Mouse (Mus musculus): ENCODE results near the gene Ston2. TPM values are rescaled to one million over a fixed set of nuclear protein-coding genes. Genes with fewer than 3 reads are reported as not detected.

Ston2 gene
- polyA plus RNA-seq, 1 experiment from 2014 or later: 2.7 TPM

- no peak overlapping the region for H3K9ac ChIP-seq (ENCODE audit: low read depth, low read length)
- 89% methylated on average over 4 of the region's 4 CpGs for WGBS
- no peak overlapping the region for H3K4me2 ChIP-seq (replicated peaks; ENCODE audit: low read depth)
- H3K27ac ChIP-seq (ENCODE audit: low read depth, low read length): no peak overlapping the region
- H3K27me3 ChIP-seq (replicated peaks; ENCODE audit: control insufficient read depth, insufficient read depth, low read length): no peaks in the 10 kb centered on the region
- H3K4me1 ChIP-seq (replicated peaks; ENCODE audit: control insufficient read depth, insufficient read depth, low read length): no peaks in the 10 kb centered on the region
- H3K36me3 ChIP-seq (ENCODE audit: control insufficient read depth, insufficient read depth): peaks cover 88% of the 10 kb centered on the region
- H3K9me3 ChIP-seq (ENCODE audit: control insufficient read depth): no peaks in the 10 kb centered on the region
- ATAC-seq: no peak
- no peak overlapping the region for H3K4me3 ChIP-seq (ENCODE audit: low read depth, low read length)
- no peak for TF ChIP-seq CTCF (IDR thresholded peaks at IDR 0.05; ENCODE audit: low read depth)
Measured at GRCm38 (mm10) chr12:91818726-91819125, 30.5 kb upstream of the Ston2 start.

DNA sequence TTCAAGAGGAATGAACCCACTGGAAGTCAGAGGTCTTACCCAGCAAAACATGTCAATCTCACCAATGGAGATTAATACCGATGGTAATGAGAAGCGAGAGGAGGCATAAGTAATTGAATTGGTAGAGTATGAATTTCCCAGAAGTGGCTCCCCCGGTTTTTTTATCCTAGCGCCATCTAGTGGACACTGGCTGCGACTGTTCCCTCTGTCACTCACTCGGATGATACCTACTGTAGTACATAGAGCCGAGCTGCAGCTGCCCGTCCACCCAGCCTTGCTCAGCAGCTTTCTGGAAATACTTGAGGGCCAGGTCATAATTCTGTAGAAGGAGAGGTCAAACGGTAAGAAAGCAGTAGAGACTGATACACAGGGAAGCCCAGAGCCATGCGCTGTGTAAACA lies 27.8 kb upstream of the Ston2 start:
- no peaks in the 10 kb centered on the region for H3K4me1 ChIP-seq (replicated peaks; ENCODE audit: control insufficient read depth, insufficient read depth, low read length)
- H3K4me2 ChIP-seq (replicated peaks; ENCODE audit: low read depth): no peak overlapping the region
- no peak overlapping the region for H3K9ac ChIP-seq (ENCODE audit: low read depth, low read length)
- TF ChIP-seq CTCF (IDR thresholded peaks at IDR 0.05; ENCODE audit: low read depth): peak; percentile 75
- no peak for ATAC-seq
- H3K27me3 ChIP-seq (replicated peaks; ENCODE audit: control insufficient read depth, insufficient read depth, low read length): no peaks in the 10 kb centered on the region
- H3K27ac ChIP-seq (ENCODE audit: low read depth, low read length): no peak overlapping the region
- no peak overlapping the region for H3K4me3 ChIP-seq (ENCODE audit: low read depth, low read length)
- WGBS: 27% methylated on average over 10 of the region's 10 CpGs
- no peaks in the 10 kb centered on the region for H3K9me3 ChIP-seq (ENCODE audit: control insufficient read depth)
- peaks cover 86% of the 10 kb centered on the region for H3K36me3 ChIP-seq (ENCODE audit: control insufficient read depth, insufficient read depth)

GRCm38 (mm10) chr12:91815552-91815951 lies 27.4 kb upstream of the Ston2 start:
- no peak for ATAC-seq
- Histone ChIP-seq H3K4me2 (replicated peaks; ENCODE audit: low read depth) (no peak overlapping the region), H3K4me1 (replicated peaks; ENCODE audit: control insufficient read depth, insufficient read depth, low read length) (no peaks in the 10 kb centered on the region), H3K27me3 (replicated peaks; ENCODE audit: control insufficient read depth, insufficient read depth, low read length) (no peaks in the 10 kb centered on the region), H3K9ac (ENCODE audit: low read depth, low read length) (no peak overlapping the region), H3K27ac (ENCODE audit: low read depth, low read length) (no peak overlapping the region), H3K4me3 (ENCODE audit: low read depth, low read length) (no peak overlapping the region), H3K9me3 (ENCODE audit: control insufficient read depth) (no peaks in the 10 kb centered on the region), H3K36me3 (ENCODE audit: control insufficient read depth, insufficient read depth) (peaks cover 87% of the 10 kb centered on the region)
- 96% methylated on average over 11 of the region's 11 CpGs for WGBS
- TF ChIP-seq CTCF (IDR thresholded peaks at IDR 0.05; ENCODE audit: low read depth): no peak

DNA sequence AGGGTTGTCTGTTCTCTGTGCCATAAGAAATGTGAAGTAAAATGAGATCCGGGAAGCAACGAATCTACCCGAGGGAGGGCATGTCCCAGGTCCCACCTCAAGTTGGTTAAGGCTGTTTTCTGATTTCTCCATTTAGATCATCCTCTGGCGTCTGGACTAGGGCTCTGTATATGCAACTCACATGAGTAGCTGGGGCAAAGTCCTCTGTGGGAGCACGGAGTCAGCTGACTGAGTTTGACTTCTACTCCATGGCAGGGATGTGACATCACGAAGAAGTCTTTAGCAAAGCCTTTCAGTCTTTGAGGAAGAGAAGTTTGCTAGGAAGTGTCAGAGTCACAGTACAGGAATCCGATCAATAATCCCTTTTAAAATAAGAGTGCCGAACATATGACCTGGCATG lies 20.7 kb upstream of the Ston2 start:
- H3K9me3 ChIP-seq (ENCODE audit: control insufficient read depth): no peaks in the 10 kb centered on the region
- H3K27me3 ChIP-seq (replicated peaks; ENCODE audit: control insufficient read depth, insufficient read depth, low read length): no peaks in the 10 kb centered on the region
- H3K9ac ChIP-seq (ENCODE audit: low read depth, low read length): no peak overlapping the region
- H3K4me3 ChIP-seq (ENCODE audit: low read depth, low read length): no peak overlapping the region
- no peak for TF ChIP-seq CTCF (IDR thresholded peaks at IDR 0.05; ENCODE audit: low read depth)
- no peak overlapping the region for H3K4me2 ChIP-seq (replicated peaks; ENCODE audit: low read depth)
- peak; percentile 70 for ATAC-seq
- H3K27ac ChIP-seq (ENCODE audit: low read depth, low read length): 0 out of 2 replicates have a peak overlapping the region, but pooled peaks have one; percentile 29
- 75% methylated on average over 8 of the region's 8 CpGs for WGBS
- peaks cover 57% of the 10 kb centered on the region for H3K36me3 ChIP-seq (ENCODE audit: control insufficient read depth, insufficient read depth)
- no peaks in the 10 kb centered on the region for H3K4me1 ChIP-seq (replicated peaks; ENCODE audit: control insufficient read depth, insufficient read depth, low read length)

GRCm38 (mm10) chr12:91807761-91808160 lies 19.6 kb upstream of the Ston2 start:
- Histone ChIP-seq H3K4me2 (replicated peaks; ENCODE audit: low read depth) (no peak overlapping the region), H3K27ac (ENCODE audit: low read depth, low read length) (no peak overlapping the region), H3K36me3 (ENCODE audit: control insufficient read depth, insufficient read depth) (peaks cover 46% of the 10 kb centered on the region), H3K27me3 (replicated peaks; ENCODE audit: control insufficient read depth, insufficient read depth, low read length) (no peaks in the 10 kb centered on the region), H3K9ac (ENCODE audit: low read depth, low read length) (no peak overlapping the region), H3K4me3 (ENCODE audit: low read depth, low read length) (no peak overlapping the region), H3K4me1 (replicated peaks; ENCODE audit: control insufficient read depth, insufficient read depth, low read length) (no peaks in the 10 kb centered on the region), H3K9me3 (ENCODE audit: control insufficient read depth) (no peaks in the 10 kb centered on the region)
- no peak for ATAC-seq
- 76% methylated on average over 6 of the region's 6 CpGs for WGBS
- TF ChIP-seq CTCF (IDR thresholded peaks at IDR 0.05; ENCODE audit: low read depth): no peak

DNA sequence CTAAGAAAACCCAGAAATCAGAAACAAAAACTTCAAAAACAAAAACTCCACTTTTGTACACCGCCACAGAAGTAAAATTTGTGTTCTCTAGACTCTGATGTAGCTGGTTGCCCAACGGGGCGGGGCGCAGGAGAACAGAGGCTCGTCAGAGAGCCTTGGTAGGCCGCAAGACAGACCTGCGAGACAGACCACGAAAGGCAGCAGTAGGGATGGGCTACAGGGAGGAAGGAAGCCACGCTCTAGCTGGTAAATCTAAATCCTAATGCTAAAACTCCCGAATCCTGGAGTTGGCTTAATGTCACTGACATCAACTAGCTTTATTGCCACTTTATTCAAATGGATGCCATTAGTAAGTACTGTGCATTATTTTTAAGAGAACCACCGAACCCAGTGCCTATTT lies 18.9 kb upstream of the Ston2 start:
- H3K27ac ChIP-seq (ENCODE audit: low read depth, low read length): no peak overlapping the region
- H3K9me3 ChIP-seq (ENCODE audit: control insufficient read depth): no peaks in the 10 kb centered on the region
- H3K36me3 ChIP-seq (ENCODE audit: control insufficient read depth, insufficient read depth): peaks cover 39% of the 10 kb centered on the region
- no peak overlapping the region for H3K4me3 ChIP-seq (ENCODE audit: low read depth, low read length)
- H3K4me2 ChIP-seq (replicated peaks; ENCODE audit: low read depth): no peak overlapping the region
- H3K4me1 ChIP-seq (replicated peaks; ENCODE audit: control insufficient read depth, insufficient read depth, low read length): no peaks in the 10 kb centered on the region
- no peaks in the 10 kb centered on the region for H3K27me3 ChIP-seq (replicated peaks; ENCODE audit: control insufficient read depth, insufficient read depth, low read length)
- 83% methylated on average over 11 of the region's 11 CpGs for WGBS
- H3K9ac ChIP-seq (ENCODE audit: low read depth, low read length): no peak overlapping the region
- TF ChIP-seq CTCF (IDR thresholded peaks at IDR 0.05; ENCODE audit: low read depth): no peak
- ATAC-seq: no peak

- Histone ChIP-seq H3K36me3 (ENCODE audit: control insufficient read depth, insufficient read depth) (peaks cover 15% of the 10 kb centered on the region), H3K4me3 (ENCODE audit: low read depth, low read length) (no peak overlapping the region), H3K4me1 (replicated peaks; ENCODE audit: control insufficient read depth, insufficient read depth, low read length) (no peaks in the 10 kb centered on the region), H3K9ac (ENCODE audit: low read depth, low read length) (no peak overlapping the region), H3K4me2 (replicated peaks; ENCODE audit: low read depth) (no peak overlapping the region), H3K27ac (ENCODE audit: low read depth, low read length) (no peak overlapping the region), H3K9me3 (ENCODE audit: control insufficient read depth) (no peaks in the 10 kb centered on the region), H3K27me3 (replicated peaks; ENCODE audit: control insufficient read depth, insufficient read depth, low read length) (no peaks in the 10 kb centered on the region)
- TF ChIP-seq CTCF (IDR thresholded peaks at IDR 0.05; ENCODE audit: low read depth): no peak
- 83% methylated on average over 3 of the region's 3 CpGs for WGBS
- no peak for ATAC-seq
Measured at GRCm38 (mm10) chr12:91804262-91804661, 16.1 kb upstream of the Ston2 start.

All from intestine, postnatal 0 days (tissue).